Mouse (Mus musculus): ENCODE measurements around the gene Olfr617. TPM values are rescaled to one million over a fixed set of nuclear protein-coding genes. Genes with fewer than 3 reads are reported as not detected.
"Not testable (repeated sequence)": the region's sequence is repeated elsewhere in the genome, so short reads cannot be mapped to it uniquely, and the experiment has no call there.

The Olfr617 gene
- polyA plus RNA-seq (2014; fragmentation: Nextera tagmentation; extraction: Ambion mirVana): not detected in 2 replicates

DNA sequence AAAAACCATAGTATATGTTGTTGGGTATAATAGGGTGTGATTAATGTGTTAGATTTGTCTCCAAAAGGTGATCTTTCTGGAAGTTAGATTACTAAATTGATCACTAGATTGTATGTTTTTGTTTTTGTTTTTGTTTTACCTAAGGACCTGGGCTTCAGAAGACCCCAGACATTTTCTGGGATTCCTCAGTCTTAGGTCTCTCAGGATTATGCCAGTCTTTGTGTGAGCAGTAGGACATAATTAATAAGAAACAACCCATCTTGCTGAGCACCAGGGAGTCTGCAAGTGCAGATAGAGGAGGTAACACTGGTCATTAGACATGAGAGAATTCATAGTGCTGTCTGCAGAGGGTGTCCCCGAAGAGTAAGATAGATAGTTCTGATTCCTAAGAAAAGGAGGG is at the start of gene Olfr617:
Olfr617 (plus strand) TSS at position 301 of the 400 bp plus-strand sequence.
- 89% methylated on average over 1 of the region's 1 CpGs for WGBS
- Histone ChIP-seq H3K4me3 (ENCODE audit: low read depth, low read length) (no peak within 1 kb of the TSS), H3K4me2 (ENCODE audit: low read depth, severe bottlenecking) (no peak within 1 kb of the TSS), H3K9me3 (ENCODE audit: control insufficient read depth, low read length) (no peaks in the 10 kb centered on the region), H3K27ac (replicated peaks; ENCODE audit: low read depth, low read length) (no peak within 1 kb of the TSS), H3K27me3 (ENCODE audit: control insufficient read depth, insufficient read depth, low read length) (no peaks in the 10 kb centered on the region), H3K9ac (ENCODE audit: low read length) (no peak within 1 kb of the TSS), H3K36me3 (ENCODE audit: control insufficient read depth, insufficient read depth, low read length) (no peaks in the 10 kb centered on the region), H3K4me1 (ENCODE audit: control insufficient read depth, insufficient read depth, low read length) (no peaks in the 10 kb centered on the region)
- no peak for ATAC-seq (ENCODE audit: insufficient number of reproducible peaks, low FRiP score, low TSS enrichment, low read depth)
- no peak for DNase-seq (ENCODE audit: low spot score)

DNA sequence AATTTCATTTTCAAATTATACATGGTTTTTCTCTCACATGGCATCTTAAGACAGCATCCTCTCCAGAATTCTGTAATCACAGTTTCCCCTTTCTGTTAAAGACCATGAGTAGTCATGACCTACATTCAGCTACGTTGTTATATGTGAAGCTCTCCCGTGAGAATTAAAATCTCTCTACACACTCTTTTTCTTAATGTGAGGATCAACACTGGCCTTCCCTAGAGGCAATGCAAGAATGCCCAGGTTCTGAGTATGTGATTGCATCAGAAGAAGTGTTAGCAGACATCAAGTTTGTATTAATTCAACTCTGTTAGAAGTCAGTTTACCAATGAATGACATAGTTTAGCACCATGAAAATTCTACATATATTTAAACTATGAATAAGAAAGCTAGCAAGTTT is 30.2 kb upstream of the Olfr617 start, which contains the start of gene Olfr612:
Olfr612 (minus strand) TSS at position 101 of the 400 bp plus-strand sequence.
- not testable (repeated sequence) for H3K27me3 ChIP-seq (ENCODE audit: control insufficient read depth, insufficient read depth, low read length); H3K4me3 ChIP-seq (ENCODE audit: low read depth, low read length); H3K27ac ChIP-seq (replicated peaks; ENCODE audit: low read depth, low read length); H3K9me3 ChIP-seq (ENCODE audit: control insufficient read depth, low read length); H3K9ac ChIP-seq (ENCODE audit: low read length); H3K36me3 ChIP-seq (ENCODE audit: control insufficient read depth, insufficient read depth, low read length); DNase-seq (ENCODE audit: low spot score); H3K4me1 ChIP-seq (ENCODE audit: control insufficient read depth, insufficient read depth, low read length); H3K4me2 ChIP-seq (ENCODE audit: low read depth, severe bottlenecking); ATAC-seq (ENCODE audit: insufficient number of reproducible peaks, low FRiP score, low TSS enrichment, low read depth)
- WGBS: 83% methylated on average over 2 of the region's 2 CpGs

DNA sequence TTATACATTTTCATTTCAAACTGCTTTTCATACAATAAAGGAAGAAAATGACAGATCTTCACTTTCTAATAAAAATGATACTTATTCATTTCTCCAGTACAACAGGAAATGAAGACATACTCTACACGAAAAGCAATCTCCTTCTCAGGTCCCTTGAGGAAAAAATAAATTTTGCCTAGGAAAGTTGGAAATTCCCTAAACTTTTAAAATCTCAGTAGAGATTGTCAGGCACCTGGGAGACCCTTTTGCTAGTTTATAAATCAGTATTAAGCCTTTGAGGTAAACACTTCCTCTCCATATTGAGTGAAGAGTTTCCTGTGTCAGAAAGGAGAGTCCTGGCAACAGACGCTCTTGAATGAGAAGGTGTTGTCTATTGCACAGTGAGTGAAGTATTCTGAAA is 25.1 kb upstream of the Olfr617 start, which contains the start of gene Olfr613:
Olfr613 (plus strand) TSS at position 301 of the 400 bp plus-strand sequence.
- no peak within 1 kb of the TSS for H3K4me3 ChIP-seq (ENCODE audit: low read depth, low read length)
- 81% methylated on average over 2 of the region's 2 CpGs for WGBS
- no peaks in the 10 kb centered on the region for H3K27me3 ChIP-seq (ENCODE audit: control insufficient read depth, insufficient read depth, low read length)
- no peaks in the 10 kb centered on the region for H3K9me3 ChIP-seq (ENCODE audit: control insufficient read depth, low read length)
- no peaks in the 10 kb centered on the region for H3K4me1 ChIP-seq (ENCODE audit: control insufficient read depth, insufficient read depth, low read length)
- no peak within 1 kb of the TSS for H3K9ac ChIP-seq (ENCODE audit: low read length)
- H3K27ac ChIP-seq (replicated peaks; ENCODE audit: low read depth, low read length): no peak within 1 kb of the TSS
- ATAC-seq (ENCODE audit: insufficient number of reproducible peaks, low FRiP score, low TSS enrichment, low read depth): no peak
- H3K36me3 ChIP-seq (ENCODE audit: control insufficient read depth, insufficient read depth, low read length): no peaks in the 10 kb centered on the region
- H3K4me2 ChIP-seq (ENCODE audit: low read depth, severe bottlenecking): no peak within 1 kb of the TSS
- no peak for DNase-seq (ENCODE audit: low spot score)

- 88% methylated on average over 2 of the region's 2 CpGs for WGBS
- Histone ChIP-seq H3K9ac (ENCODE audit: low read length) (no peak within 1 kb of the TSS), H3K4me3 (ENCODE audit: low read depth, low read length) (no peak within 1 kb of the TSS), H3K9me3 (ENCODE audit: control insufficient read depth, low read length) (no peaks in the 10 kb centered on the region), H3K27ac (replicated peaks; ENCODE audit: low read depth, low read length) (no peak within 1 kb of the TSS), H3K36me3 (ENCODE audit: control insufficient read depth, insufficient read depth, low read length) (no peaks in the 10 kb centered on the region), H3K4me2 (ENCODE audit: low read depth, severe bottlenecking) (no peak within 1 kb of the TSS), H3K27me3 (ENCODE audit: control insufficient read depth, insufficient read depth, low read length) (no peaks in the 10 kb centered on the region), H3K4me1 (ENCODE audit: control insufficient read depth, insufficient read depth, low read length) (no peaks in the 10 kb centered on the region)
- DNase-seq (ENCODE audit: low spot score) (no peak), ATAC-seq (ENCODE audit: insufficient number of reproducible peaks, low FRiP score, low TSS enrichment, low read depth) (no peak)
These were observed 17.1 kb upstream of the Olfr617 start, which contains the start of gene Olfr615 for GRCm38 (mm10) chr7:103555779-103556178. Gene Olfr615, plus strand, starts transcription at chr7:103556079.

- ATAC-seq (ENCODE audit: insufficient number of reproducible peaks, low FRiP score, low TSS enrichment, low read depth): no peak
- Histone ChIP-seq H3K27me3 (ENCODE audit: control insufficient read depth, insufficient read depth, low read length) (no peaks in the 10 kb centered on the region), H3K4me3 (ENCODE audit: low read depth, low read length) (no peak within 1 kb of the TSS)
These were observed 3.8 kb upstream of the Olfr617 start, which contains the start of gene Olfr616 for GRCm38 (mm10) chr7:103569043-103569442. Gene Olfr616, minus strand, starts transcription at chr7:103569143.

DNA sequence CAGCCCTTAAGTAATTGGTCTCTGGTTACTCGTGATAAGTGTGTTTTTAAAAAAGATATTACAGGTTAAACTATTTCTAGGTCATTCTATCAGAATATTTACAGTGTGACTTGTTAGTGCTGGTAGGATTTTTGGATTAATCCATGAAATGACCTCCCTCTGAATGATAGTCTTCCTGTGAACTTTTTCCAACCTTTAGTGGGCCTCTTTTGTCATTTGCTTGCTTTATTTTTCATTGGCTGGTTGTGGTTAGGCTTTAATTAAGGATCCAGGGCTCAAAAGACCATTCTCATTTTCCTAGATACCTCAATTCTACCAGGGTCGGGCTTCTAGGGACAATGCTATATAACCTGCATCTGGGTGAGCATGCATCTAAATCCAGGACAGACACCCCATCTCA is 16.9 kb downstream of the Olfr617 start, which contains the start of gene Olfr618:
Olfr618 (plus strand) TSS at position 301 of the 400 bp plus-strand sequence.
- Histone ChIP-seq H3K4me2 (ENCODE audit: low read depth, severe bottlenecking) (no peak within 1 kb of the TSS), H3K27ac (replicated peaks; ENCODE audit: low read depth, low read length) (no peak within 1 kb of the TSS), H3K36me3 (ENCODE audit: control insufficient read depth, insufficient read depth, low read length) (no peaks in the 10 kb centered on the region), H3K9me3 (ENCODE audit: control insufficient read depth, low read length) (no peaks in the 10 kb centered on the region), H3K9ac (ENCODE audit: low read length) (no peak within 1 kb of the TSS), H3K4me3 (ENCODE audit: low read depth, low read length) (no peak within 1 kb of the TSS), H3K4me1 (ENCODE audit: control insufficient read depth, insufficient read depth, low read length) (no peaks in the 10 kb centered on the region), H3K27me3 (ENCODE audit: control insufficient read depth, insufficient read depth, low read length) (no peaks in the 10 kb centered on the region)
- WGBS: 57% methylated on average over 2 of the region's 2 CpGs
- ATAC-seq (ENCODE audit: insufficient number of reproducible peaks, low FRiP score, low TSS enrichment, low read depth) (no peak), DNase-seq (ENCODE audit: low spot score) (no peak)

More at GRCm38 (mm10) chr7:103569043-103569442, 3.8 kb upstream of the Olfr617 start, which contains the start of gene Olfr616:
- no peak for DNase-seq (ENCODE audit: low spot score)
- Histone ChIP-seq H3K9me3 (ENCODE audit: control insufficient read depth, low read length) (no peaks in the 10 kb centered on the region), H3K27ac (replicated peaks; ENCODE audit: low read depth, low read length) (no peak within 1 kb of the TSS), H3K9ac (ENCODE audit: low read length) (no peak within 1 kb of the TSS), H3K4me1 (ENCODE audit: control insufficient read depth, insufficient read depth, low read length) (no peaks in the 10 kb centered on the region), H3K4me2 (ENCODE audit: low read depth, severe bottlenecking) (no peak within 1 kb of the TSS), H3K36me3 (ENCODE audit: control insufficient read depth, insufficient read depth, low read length) (no peaks in the 10 kb centered on the region)
- WGBS: 89% methylated on average over 3 of the region's 3 CpGs

GRCm38 (mm10) chr7:103600275-103600674 is 27.4 kb downstream of the Olfr617 start, which contains the start of gene Olfr619:
Gene Olfr619, plus strand, starts transcription at chr7:103600575.
- H3K9ac ChIP-seq (ENCODE audit: low read length): no peak within 1 kb of the TSS
- no peak within 1 kb of the TSS for H3K4me3 ChIP-seq (ENCODE audit: low read depth, low read length)
- H3K9me3 ChIP-seq (ENCODE audit: control insufficient read depth, low read length): no peaks in the 10 kb centered on the region
- no peak for ATAC-seq (ENCODE audit: insufficient number of reproducible peaks, low FRiP score, low TSS enrichment, low read depth)
- DNase-seq (ENCODE audit: low spot score): no peak
- no peak within 1 kb of the TSS for H3K27ac ChIP-seq (replicated peaks; ENCODE audit: low read depth, low read length)
- no peaks in the 10 kb centered on the region for H3K36me3 ChIP-seq (ENCODE audit: control insufficient read depth, insufficient read depth, low read length)
- no peak within 1 kb of the TSS for H3K4me2 ChIP-seq (ENCODE audit: low read depth, severe bottlenecking)
- H3K27me3 ChIP-seq (ENCODE audit: control insufficient read depth, insufficient read depth, low read length): no peaks in the 10 kb centered on the region
- H3K4me1 ChIP-seq (ENCODE audit: control insufficient read depth, insufficient read depth, low read length): no peaks in the 10 kb centered on the region

DNA sequence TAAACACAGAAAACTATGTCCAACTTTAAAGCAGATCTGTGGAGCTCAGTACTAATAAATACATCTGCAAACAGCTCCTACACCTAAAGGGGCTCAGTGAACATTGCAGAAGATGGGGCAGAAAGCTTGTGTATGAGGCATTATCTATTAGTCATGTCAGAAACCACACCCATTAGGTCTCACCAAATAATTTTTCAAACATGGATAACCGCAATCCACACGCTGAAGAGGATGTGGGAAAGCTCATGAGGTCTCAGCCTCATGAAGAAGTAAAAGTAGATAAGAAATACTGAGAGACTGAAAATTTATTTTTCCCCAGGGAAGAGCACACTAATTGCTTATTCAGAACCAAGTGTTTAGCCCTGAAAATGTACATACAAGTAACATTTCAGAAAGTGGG is 34.6 kb downstream of the Olfr617 start:
- no peak for DNase-seq (ENCODE audit: low spot score)
- WGBS: 83% methylated on average over 2 of the region's 2 CpGs
- no peak overlapping the region for H3K9ac ChIP-seq (ENCODE audit: low read length)

DNA sequence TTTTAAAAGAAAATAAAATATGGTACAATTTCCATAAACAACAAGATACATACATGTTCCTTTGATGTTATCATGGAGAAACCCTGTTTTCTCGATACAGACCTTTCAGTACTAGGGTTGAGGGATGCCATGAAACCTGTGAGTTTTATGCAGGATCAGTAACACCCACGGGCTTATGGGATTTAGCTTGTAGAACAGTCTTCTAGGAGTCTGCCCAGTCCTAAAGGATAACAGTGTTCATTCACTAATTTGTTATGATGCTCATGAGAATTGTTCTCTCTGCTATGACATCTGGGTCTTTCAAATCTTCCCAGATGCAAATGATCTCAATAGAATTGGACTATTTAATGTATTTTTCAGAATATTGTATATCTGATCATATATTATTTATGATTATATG is 39.6 kb downstream of the Olfr617 start, which contains the start of gene Olfr620:
Olfr620 (minus strand) TSS at position 101 of the 400 bp plus-strand sequence.
- 84% methylated on average over 2 of the region's 2 CpGs for WGBS
- Histone ChIP-seq H3K4me3 (ENCODE audit: low read depth, low read length) (no peak within 1 kb of the TSS), H3K9ac (ENCODE audit: low read length) (no peak within 1 kb of the TSS), H3K9me3 (ENCODE audit: control insufficient read depth, low read length) (no peaks in the 10 kb centered on the region), H3K36me3 (ENCODE audit: control insufficient read depth, insufficient read depth, low read length) (no peaks in the 10 kb centered on the region), H3K4me2 (ENCODE audit: low read depth, severe bottlenecking) (no peak within 1 kb of the TSS), H3K4me1 (ENCODE audit: control insufficient read depth, insufficient read depth, low read length) (no peaks in the 10 kb centered on the region), H3K27ac (replicated peaks; ENCODE audit: low read depth, low read length) (no peak within 1 kb of the TSS), H3K27me3 (ENCODE audit: control insufficient read depth, insufficient read depth, low read length) (no peaks in the 10 kb centered on the region)
- ATAC-seq (ENCODE audit: insufficient number of reproducible peaks, low FRiP score, low TSS enrichment, low read depth) (no peak), DNase-seq (ENCODE audit: low spot score) (no peak)

More for the DNA sequence above, 34.6 kb downstream of the Olfr617 start:
- no peak for ATAC-seq (ENCODE audit: insufficient number of reproducible peaks, low FRiP score, low TSS enrichment, low read depth)
- Histone ChIP-seq H3K4me1 (ENCODE audit: control insufficient read depth, insufficient read depth, low read length) (no peaks in the 10 kb centered on the region), H3K27me3 (ENCODE audit: control insufficient read depth, insufficient read depth, low read length) (no peaks in the 10 kb centered on the region), H3K9me3 (ENCODE audit: control insufficient read depth, low read length) (no peaks in the 10 kb centered on the region), H3K4me3 (ENCODE audit: low read depth, low read length) (no peak overlapping the region), H3K27ac (replicated peaks; ENCODE audit: low read depth, low read length) (no peak overlapping the region), H3K4me2 (ENCODE audit: low read depth, severe bottlenecking) (no peak overlapping the region), H3K36me3 (ENCODE audit: control insufficient read depth, insufficient read depth, low read length) (no peaks in the 10 kb centered on the region)
